ENCODE assay signal across 17 mouse cellular contexts in genomic region chr11:102835549-102835948, GRCm38 (mm10). TPM values are rescaled to one million over a fixed set of nuclear protein-coding genes. Genes with fewer than 3 reads are reported as not detected.
A peak's percentile ranks its signal among the peaks of the same experiment; 100 is the strongest.
DNase-seq lines count a peak whose midpoint lies in the region; ATAC-seq lines count a peak whose summit lies in the region.
"Had no signal": no experiment of that assay in that cellular context is flagged by ENCODE, and none has a peak within 500 bp of the region (broad histone marks: within the 10 kb centered on the region; RNA-seq: fewer than 3 reads in every experiment).

Gene Higd1b, plus strand, starts transcription at chr11:102835849.

- WGBS in forebrain, embryonic 16.5 days: 79% methylated on average over 4 of the region's 4 CpGs
- 90% methylated on average over 4 of the region's 4 CpGs for WGBS in forebrain, embryonic 10.5 days
- WGBS in heart, embryonic 11.5 days (ENCODE audit: insufficient replicate concordance): 75% methylated on average over 4 of the region's 4 CpGs
- 63% methylated on average over 4 of the region's 4 CpGs for WGBS in midbrain, embryonic 15.5 days
- 84% methylated on average over 4 of the region's 4 CpGs for WGBS in midbrain, embryonic 10.5 days

- H3K27me3 ChIP-seq in forebrain, embryonic 16.5 days (replicated peaks; ENCODE audit: control insufficient read depth, insufficient read depth, low read length): no peaks in the 10 kb centered on the region
- H3K27me3 ChIP-seq in forebrain, embryonic 10.5 days (ENCODE audit: poor library complexity, severe bottlenecking): no peaks in the 10 kb centered on the region
- H3K27me3 ChIP-seq in heart, embryonic 11.5 days (ENCODE audit: control insufficient read depth, insufficient read depth, low read length): no peaks in the 10 kb centered on the region
- H3K27me3 ChIP-seq in midbrain, embryonic 15.5 days (replicated peaks): no peaks in the 10 kb centered on the region
- H3K27me3 ChIP-seq in midbrain, embryonic 10.5 days (ENCODE audit: low read depth, poor library complexity, severe bottlenecking): no peaks in the 10 kb centered on the region
- H3K27me3 ChIP-seq: embryonic facial prominence, embryonic 12.5 days had no signal

- H3K4me1 ChIP-seq in forebrain, embryonic 16.5 days (replicated peaks; ENCODE audit: control insufficient read depth, insufficient read depth, low read length): no peaks in the 10 kb centered on the region
- H3K4me1 ChIP-seq in forebrain, embryonic 10.5 days: no peaks in the 10 kb centered on the region
- no peaks in the 10 kb centered on the region for H3K4me1 ChIP-seq in heart, embryonic 11.5 days (ENCODE audit: control insufficient read depth, insufficient read depth, low read length)
- H3K4me1 ChIP-seq in midbrain, embryonic 15.5 days: no peaks in the 10 kb centered on the region
- no peaks in the 10 kb centered on the region for H3K4me1 ChIP-seq in midbrain, embryonic 10.5 days
- H3K4me1 ChIP-seq: liver, embryonic 13.5 days had no signal

- no peak within 1 kb of the TSS for H3K9ac ChIP-seq in forebrain, embryonic 16.5 days (replicated peaks; ENCODE audit: low read depth, low read length)
- H3K9ac ChIP-seq in heart, embryonic 11.5 days (ENCODE audit: low read depth, low read length): no peak within 1 kb of the TSS
- H3K9ac ChIP-seq in midbrain, embryonic 15.5 days: no peak within 1 kb of the TSS
- H3K9ac ChIP-seq: embryonic facial prominence, embryonic 12.5 days; liver, embryonic 13.5 days had no signal

- intact Hi-C loops in heart, postnatal 36 days (cut with DNase I): no loop called here

- ATAC-seq in forebrain, embryonic 16.5 days: no peak
- ATAC-seq in heart, embryonic 11.5 days (replicated peaks; ENCODE audit: insufficient number of reproducible peaks, low FRiP score, low TSS enrichment): no peak
- ATAC-seq in midbrain, embryonic 15.5 days (replicated peaks): no peak

- no peak within 1 kb of the TSS for H3K27ac ChIP-seq in forebrain, embryonic 16.5 days (ENCODE audit: low read length)
- H3K27ac ChIP-seq in forebrain, embryonic 10.5 days: no peak within 1 kb of the TSS
- H3K27ac ChIP-seq in heart, embryonic 11.5 days (ENCODE audit: low read depth, low read length): no peak within 1 kb of the TSS
- H3K27ac ChIP-seq in midbrain, embryonic 15.5 days: no peak within 1 kb of the TSS
- H3K27ac ChIP-seq in midbrain, embryonic 10.5 days (replicated peaks): no peak within 1 kb of the TSS
- H3K27ac ChIP-seq: embryonic facial prominence, embryonic 12.5 days; left cerebral cortex, adult 2 months; liver, embryonic 13.5 days had no signal

- DNase-seq in forebrain, embryonic 10.5 days (ENCODE audit: extremely low spot score, low spot score): no peak
- DNase-seq in heart, postnatal 36 days: no peak
- DNase-seq in midbrain, embryonic 10.5 days (ENCODE audit: low spot score): no peak
- peak; percentile 30 for DNase-seq in lung, postnatal 36 days
- DNase-seq in cerebellum, adult 9-11 months: no peak
- DNase-seq: cerebellum, adult 11 months; kidney, postnatal 10 days; liver, embryonic 13.5 days; right cerebral cortex, adult 18-20 months had no signal

- H3K4me3 ChIP-seq in forebrain, embryonic 16.5 days (replicated peaks; ENCODE audit: low read length): no peak within 1 kb of the TSS
- H3K4me3 ChIP-seq in forebrain, embryonic 10.5 days: no peak within 1 kb of the TSS
- no peak within 1 kb of the TSS for H3K4me3 ChIP-seq in heart, embryonic 11.5 days (ENCODE audit: low read depth, low read length)
- H3K4me3 ChIP-seq in midbrain, embryonic 15.5 days: no peak within 1 kb of the TSS
- H3K4me3 ChIP-seq in midbrain, embryonic 10.5 days: no peak within 1 kb of the TSS
- H3K4me3 ChIP-seq: embryonic facial prominence, embryonic 12.5 days; left cerebral cortex, adult 2 months; liver, embryonic 13.5 days had no signal

- peaks cover 9% of the 10 kb centered on the region; the same call in 1 of the 2 replicates for H3K36me3 ChIP-seq in forebrain, embryonic 16.5 days (ENCODE audit: control insufficient read depth, insufficient read depth)
- peaks cover 46% of the 10 kb centered on the region for H3K36me3 ChIP-seq in forebrain, embryonic 10.5 days (replicated peaks)
- H3K36me3 ChIP-seq in heart, embryonic 11.5 days (ENCODE audit: control insufficient read depth, insufficient read depth, low read length): peaks cover 16% of the 10 kb centered on the region
- peaks cover 24% of the 10 kb centered on the region; the same call in 1 of the 2 replicates for H3K36me3 ChIP-seq in midbrain, embryonic 15.5 days (replicated peaks)
- H3K36me3 ChIP-seq in midbrain, embryonic 10.5 days: peaks cover 49% of the 10 kb centered on the region

- H3K4me2 ChIP-seq in forebrain, embryonic 16.5 days (ENCODE audit: low read length): no peak within 1 kb of the TSS
- H3K4me2 ChIP-seq in heart, embryonic 11.5 days: no peak within 1 kb of the TSS
- no peak within 1 kb of the TSS for H3K4me2 ChIP-seq in midbrain, embryonic 15.5 days
- H3K4me2 ChIP-seq: embryonic facial prominence, embryonic 12.5 days; liver, embryonic 13.5 days had no signal

- no peaks in the 10 kb centered on the region for H3K9me3 ChIP-seq in forebrain, embryonic 16.5 days (ENCODE audit: control insufficient read depth, low read length)
- H3K9me3 ChIP-seq in forebrain, embryonic 10.5 days: no peaks in the 10 kb centered on the region
- no peaks in the 10 kb centered on the region for H3K9me3 ChIP-seq in heart, embryonic 11.5 days (replicated peaks; ENCODE audit: control insufficient read depth, low read length)
- no peaks in the 10 kb centered on the region for H3K9me3 ChIP-seq in midbrain, embryonic 15.5 days
- H3K9me3 ChIP-seq in midbrain, embryonic 10.5 days (replicated peaks): no peaks in the 10 kb centered on the region
- H3K9me3 ChIP-seq: embryonic facial prominence, embryonic 12.5 days; liver, embryonic 13.5 days had no signal

RNA-seq across cellular contexts. Expression of gene Higd1b, which starts in this region (rescaled TPM):
- 13.7 and 14.5 TPM in 2 replicates for polyA plus RNA-seq in forebrain, embryonic 16.5 days (2015; fragmentation: Nextera tagmentation; extraction: Ambion mirVana)
- polyA plus RNA-seq in forebrain, embryonic 10.5 days (2016; fragmentation: Nextera tagmentation; extraction: Ambion mirVana): not detected in 2 replicates
- total RNA-seq in heart, postnatal 36 days (2021): 10 to 100 TPM; 12.7 to 17.0 TPM
- not detected in 2 replicates for polyA plus RNA-seq in heart, embryonic 11.5 days (2014; fragmentation: Nextera tagmentation; extraction: Ambion mirVana)
- 13.7 and 14.8 TPM in 2 replicates for polyA plus RNA-seq in midbrain, embryonic 15.5 days (2015; fragmentation: Nextera tagmentation; extraction: Ambion mirVana)
- polyA plus RNA-seq in midbrain, embryonic 10.5 days (2016; fragmentation: Nextera tagmentation; extraction: Ambion mirVana): not detected in 2 replicates
- total RNA-seq: megakaryocyte progenitor cell, adult 5-6 weeks had no signal
- polyA plus RNA-seq: embryonic facial prominence, embryonic 12.5 days; intestine, embryonic 14.5 days; liver, embryonic 13.5 days; stomach, embryonic 14.5 days had no signal

Comparison
In these comparisons a context has a peak if more than half of its experiments do, and no peak if none do; other contexts are left out.
1. RNA of gene Higd1b (polyA plus RNA-seq): 13.7 to 14.5 TPM in forebrain, embryonic 16.5 days and 13.7 to 14.8 TPM in midbrain, embryonic 15.5 days; not detected in forebrain, embryonic 10.5 days, not detected in heart, embryonic 11.5 days and not detected in midbrain, embryonic 10.5 days; every median in the first group is over 10 times any median in the second.